Mouse (Mus musculus) liver, adult 2 months (tissue): ENCODE results near the gene Sp9. TPM values are rescaled to one million over a fixed set of nuclear protein-coding genes. Genes with fewer than 3 reads are reported as not detected.

ENCODE experiments used
- DNase-seq: peaks from one replicate; pipeline ENCODE4 v3.0.0-alpha.2; 2011; ENCODE audit warnings: low read depth, low spot score; ENCODE audit errors: extremely low read depth
- H3K27ac ChIP-seq: fragments of 200-500 bp; replicated peaks from 2 replicates; pipeline ENCODE4 v1.5.1; 2012; ENCODE audit warnings: low read depth, mild to moderate bottlenecking, control low read depth, inconsistent platforms, low read length; ENCODE audit not compliant: insufficient read depth
- H3K27me3 ChIP-seq: fragments of 200-500 bp; 2 replicates; pipeline ENCODE4 v1.6.1; 2012; ENCODE audit warnings: mild to moderate bottlenecking, moderate library complexity, low read length, inconsistent platforms; ENCODE audit not compliant: control insufficient read depth, insufficient read depth
- H3K36me3 ChIP-seq: fragments of 200-500 bp; 2 replicates; pipeline ENCODE4 v1.6.1; 2012; ENCODE audit warnings: low read length, inconsistent platforms; ENCODE audit not compliant: control insufficient read depth, insufficient read depth
- H3K4me1 ChIP-seq: fragments of 200-500 bp; 2 replicates; pipeline ENCODE4 v1.6.1; 2011; ENCODE audit warnings: low read length; ENCODE audit not compliant: control insufficient read depth, insufficient read depth
- H3K4me3 ChIP-seq: fragments of 200-500 bp; 2 replicates; pipeline ENCODE4 v1.5.1; 2011; ENCODE audit warnings: low read depth, mild to moderate bottlenecking, control low read depth, low read length, moderate library complexity; ENCODE audit not compliant: insufficient read depth
- H3K79me2 ChIP-seq: fragments of 200-500 bp; 2 replicates; pipeline ENCODE4 v1.6.1; 2012; ENCODE audit warnings: inconsistent platforms, mild to moderate bottlenecking, low read length, moderate library complexity; ENCODE audit not compliant: control insufficient read depth, insufficient read depth
- H3K9ac ChIP-seq: fragments of 200-500 bp; 2 replicates; pipeline ENCODE4 v1.6.1; 2012; ENCODE audit warnings: low read depth, mild to moderate bottlenecking, control low read depth, inconsistent platforms, low read length
- CTCF ChIP-seq: fragments of 200-500 bp; IDR thresholded peaks from 2 replicates; pipeline ENCODE4 v1.5.1; 2011; ENCODE audit warnings: low read depth, low read length, control low read depth
- POLR2A ChIP-seq: fragments of 200-500 bp; IDR thresholded peaks from 2 replicates; pipeline ENCODE4 v1.6.1; 2011; ENCODE audit warnings: low read length, control low read depth; ENCODE audit not compliant: insufficient read depth; ENCODE audit errors: extremely low read depth
- WGBS: fragments of 180-500 bp; shearing (Covaris S2); methylation state at CpG from one replicate; pipeline ENCODE4 v1.1.7; 2018; 5-methylcytosine and 5-hydroxymethylcytosine counted together
- polyA plus RNA-seq: library from polyadenylated mRNA; depleted of rRNA; stranded (reverse); fragments of >200 nt; gene quantifications from 2 replicates; pipeline ENCODE4 v1.2.3, GENCODE M21; 2012; rRNA removed
- total RNA-seq: library from RNA; depleted of rRNA; stranded (reverse); fragments of >200 nt; gene quantifications from 2 replicates; pipeline ENCODE4 v1.2.3, GENCODE M21; 2014; rRNA removed

Gene Sp9
- not detected in 2 replicates for total RNA-seq
- not detected in 2 replicates for polyA plus RNA-seq

GRCm38 (mm10) chr2:73271459-73272161 is at the start of gene Sp9:
TSS of gene Sp9 (plus strand) at chr2:73271925.
- Histone ChIP-seq H3K36me3 (no peaks in the 10 kb centered on the region), H3K9ac (no peak within 1 kb of the TSS), H3K4me3 (no peak within 1 kb of the TSS; the same call in 1 of the 2 replicates), H3K79me2 (no peaks in the 10 kb centered on the region), H3K4me1 (peaks cover 11% of the 10 kb centered on the region), H3K27ac (no peak within 1 kb of the TSS), H3K27me3 (peaks cover 42% of the 10 kb centered on the region)
- DNase-seq, result no peak
- WGBS, result 3% methylated on average over 48 of the region's 48 CpGs
- TF ChIP-seq POLR2A, result no peak
- no peak for TF ChIP-seq CTCF

GRCm38 (mm10) chr2:73231081-73231480 is 40.6 kb upstream of the Sp9 start:
- Histone ChIP-seq H3K27ac (no peak overlapping the region), H3K9ac (no peak overlapping the region), H3K4me1 (no peaks in the 10 kb centered on the region), H3K4me3 (no peak overlapping the region), H3K27me3 (no peaks in the 10 kb centered on the region), H3K79me2 (no peaks in the 10 kb centered on the region), H3K36me3 (no peaks in the 10 kb centered on the region)
- TF ChIP-seq POLR2A, result no peak
- TF ChIP-seq CTCF, result no peak
- no peak for DNase-seq
- 66% methylated on average over 3 of the region's 3 CpGs for WGBS

GRCm38 (mm10) chr2:73241299-73241698 is 30.4 kb upstream of the Sp9 start:
- H3K9ac ChIP-seq, result no peak overlapping the region
- H3K4me3 ChIP-seq, result no peak overlapping the region
- H3K27ac ChIP-seq, result no peak overlapping the region
- 68% methylated on average over 4 of the region's 4 CpGs for WGBS
- peaks cover 2% of the 10 kb centered on the region; the same call in 1 of the 2 replicates for H3K27me3 ChIP-seq
- H3K79me2 ChIP-seq, result no peaks in the 10 kb centered on the region
- no peaks in the 10 kb centered on the region for H3K4me1 ChIP-seq
- H3K36me3 ChIP-seq, result no peaks in the 10 kb centered on the region
- DNase-seq, result no peak
- no peak for TF ChIP-seq CTCF
- TF ChIP-seq POLR2A, result no peak

GRCm38 (mm10) chr2:73248701-73249100 is 23.0 kb upstream of the Sp9 start:
- Histone ChIP-seq H3K4me3 (no peak overlapping the region), H3K79me2 (no peaks in the 10 kb centered on the region), H3K9ac (no peak overlapping the region), H3K36me3 (no peaks in the 10 kb centered on the region), H3K4me1 (no peaks in the 10 kb centered on the region), H3K27ac (no peak overlapping the region), H3K27me3 (peaks cover 3% of the 10 kb centered on the region; the same call in 1 of the 2 replicates)
- 87% methylated on average over 4 of the region's 4 CpGs for WGBS
- TF ChIP-seq POLR2A (no peak), CTCF (no peak)
- DNase-seq, result no peak

GRCm38 (mm10) chr2:73263172-73263765 is 8.5 kb upstream of the Sp9 start:
- Histone ChIP-seq H3K36me3 (no peaks in the 10 kb centered on the region), H3K4me1 (no peaks in the 10 kb centered on the region), H3K79me2 (no peaks in the 10 kb centered on the region), H3K9ac (no peak overlapping the region), H3K27me3 (peaks cover 23% of the 10 kb centered on the region; the same call in 1 of the 2 replicates), H3K27ac (no peak overlapping the region), H3K4me3 (no peak overlapping the region)
- DNase-seq, result no peak
- 13% methylated on average over 16 of the region's 16 CpGs for WGBS
- TF ChIP-seq CTCF (no peak), POLR2A (no peak)
